Mouse (Mus musculus): ENCODE measurements around the gene Ift20.
A peak's percentile ranks its signal among the peaks of the same experiment; 100 is the strongest.

Gene Ift20

GRCm38 (mm10) chr11:78536080-78536689 is at the start of gene Ift20, which contains the start of gene Tnfaip1:
Gene Ift20, plus strand, starts transcription at chr11:78536361.
Gene Tnfaip1, minus strand, starts transcription at chr11:78536332.
- DNase-seq: peak; percentile 98 to 99

DNA sequence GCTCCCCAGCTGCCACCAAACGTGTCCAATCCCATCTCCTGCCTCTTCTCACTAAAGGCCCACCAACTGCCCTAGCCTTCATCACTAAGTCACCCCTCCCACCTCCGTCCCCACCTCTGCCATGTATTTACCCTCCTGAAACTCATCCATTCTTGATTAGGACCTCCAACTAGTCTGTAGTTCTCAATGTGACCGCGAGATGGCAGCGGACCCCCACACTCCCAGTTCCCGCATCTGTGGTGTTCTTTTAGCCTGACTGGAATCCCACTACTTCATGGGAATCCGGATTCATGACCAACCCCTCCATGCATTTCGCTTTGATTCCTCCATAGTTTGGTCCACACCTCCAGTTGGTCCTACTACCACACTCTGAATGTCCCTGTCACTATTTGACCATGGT is 48.0 kb upstream of the Ift20 start:
- peak; percentile 90 to 93 for DNase-seq

DNA sequence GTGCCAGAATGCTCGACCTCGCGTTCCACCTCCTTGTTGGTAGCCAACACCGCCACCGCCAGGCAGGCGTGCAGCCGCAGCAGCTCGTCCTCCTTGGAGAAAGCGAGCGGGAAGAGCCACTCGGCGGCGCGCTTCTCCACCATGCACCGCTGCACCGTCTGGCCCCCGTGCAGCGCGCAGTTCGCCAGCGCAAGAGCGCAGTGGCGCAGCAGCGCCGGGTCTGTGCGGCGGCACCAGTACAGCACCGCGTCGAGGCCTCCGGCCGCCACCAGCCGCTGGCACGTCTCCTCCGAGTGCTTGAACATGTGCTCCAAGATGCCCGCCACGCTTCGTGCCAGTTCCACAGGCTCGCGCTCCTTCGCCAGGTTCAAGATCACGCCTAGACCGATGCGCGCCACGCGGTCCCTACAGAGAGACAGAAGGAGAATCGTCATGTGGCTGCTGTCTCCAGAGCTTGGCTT is 45.4 kb upstream of the Ift20 start:
- peak; percentile 83 to 84 for DNase-seq

GRCm38 (mm10) chr11:78495904-78496303 is 40.3 kb upstream of the Ift20 start:
- peak in 1 of 2 experiments; percentile 32 for DNase-seq

GRCm38 (mm10) chr11:78497071-78497541 is 39.1 kb upstream of the Ift20 start:
- DNase-seq: peak; percentile 84 to 87

GRCm38 (mm10) chr11:78497544-78498522 is 38.3 kb upstream of the Ift20 start, which contains the start of gene Sarm1:
Gene Sarm1, minus strand, starts transcription at chr11:78497754.
- DNase-seq: peak; percentile 100

DNA sequence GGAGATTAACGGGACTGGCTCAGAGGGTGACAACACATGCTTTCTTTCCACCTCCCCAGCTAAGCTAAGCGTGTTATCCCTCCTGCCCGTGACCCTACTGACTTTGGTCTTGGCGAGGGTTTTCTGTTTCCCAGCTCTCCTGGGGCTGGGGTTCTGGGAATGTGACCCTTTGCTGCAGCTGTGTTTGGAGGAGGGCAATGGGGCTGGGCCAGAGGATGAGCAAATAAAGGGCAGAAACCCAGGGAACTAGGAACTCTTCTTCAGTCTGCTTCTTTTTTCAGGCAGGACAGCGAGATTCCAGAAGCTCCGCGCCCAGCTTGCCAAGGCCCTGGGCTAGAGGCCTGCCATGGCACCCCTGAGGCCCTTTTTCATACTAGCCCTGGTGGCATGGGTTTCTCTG is 37.2 kb upstream of the Ift20 start, which contains the start of gene Vtn:
Vtn (plus strand) TSS at position 88 of the 400 bp plus-strand sequence.
- DNase-seq: no peak

DNA sequence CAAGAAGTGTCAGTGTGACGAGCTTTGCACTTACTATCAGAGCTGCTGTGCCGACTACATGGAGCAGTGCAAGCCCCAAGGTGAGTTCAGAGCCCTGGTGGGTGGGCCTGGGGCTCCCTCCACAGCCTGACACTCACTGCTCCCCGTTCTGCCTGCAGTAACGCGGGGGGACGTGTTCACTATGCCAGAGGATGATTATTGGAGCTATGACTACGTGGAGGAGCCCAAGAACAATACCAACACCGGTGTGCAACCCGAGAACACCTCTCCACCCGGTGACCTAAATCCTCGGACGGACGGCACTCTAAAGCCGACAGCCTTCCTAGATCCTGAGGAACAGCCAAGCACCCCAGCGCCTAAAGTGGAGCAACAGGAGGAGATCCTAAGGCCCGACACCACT is 36.6 kb upstream of the Ift20 start:
- DNase-seq: no peak

DNA sequence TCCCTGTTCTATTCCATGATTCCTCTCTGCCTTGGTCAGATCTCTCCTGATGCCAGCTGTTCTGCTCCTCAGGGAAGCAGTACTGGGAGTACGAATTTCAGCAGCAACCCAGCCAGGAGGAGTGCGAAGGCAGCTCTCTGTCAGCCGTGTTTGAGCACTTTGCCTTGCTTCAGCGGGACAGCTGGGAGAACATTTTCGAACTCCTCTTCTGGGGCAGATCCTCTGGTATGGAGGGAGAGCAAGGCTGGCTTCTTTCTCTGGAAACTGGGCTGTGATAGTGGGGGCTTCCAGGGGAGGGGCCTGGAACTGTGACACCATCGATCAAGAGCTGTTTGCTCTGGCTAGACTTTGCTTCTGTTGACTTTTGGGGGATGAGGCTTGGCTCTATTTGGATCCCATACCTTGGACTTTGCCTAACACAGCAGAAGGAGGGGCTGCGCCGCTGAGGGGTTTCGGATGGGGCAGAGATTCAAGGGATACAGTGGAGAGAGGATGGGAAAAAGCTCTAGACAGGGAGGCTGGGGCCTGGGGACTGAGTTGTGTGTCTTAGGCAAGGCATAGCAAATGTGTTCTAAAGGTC is 35.4 kb upstream of the Ift20 start:
- no peak for DNase-seq

DNA sequence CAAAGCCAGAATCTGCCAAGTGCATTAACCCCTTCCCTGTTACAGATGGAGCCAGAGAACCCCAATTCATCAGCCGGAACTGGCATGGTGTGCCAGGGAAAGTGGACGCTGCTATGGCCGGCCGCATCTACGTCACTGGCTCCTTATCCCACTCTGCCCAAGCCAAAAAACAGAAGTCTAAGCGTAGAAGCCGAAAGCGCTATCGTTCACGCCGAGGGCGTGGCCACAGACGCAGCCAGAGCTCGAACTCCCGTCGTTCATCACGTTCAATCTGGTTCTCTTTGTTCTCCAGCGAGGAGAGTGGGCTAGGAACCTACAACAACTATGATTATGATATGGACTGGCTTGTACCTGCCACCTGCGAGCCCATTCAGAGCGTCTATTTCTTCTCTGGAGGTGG is 34.6 kb upstream of the Ift20 start:
- no peak for DNase-seq

- peak; percentile 92 to 93 for DNase-seq
Measured at GRCm38 (mm10) chr11:78502909-78503650, 33.1 kb upstream of the Ift20 start, which contains the start of gene Sebox. Gene Sebox, plus strand, starts transcription at chr11:78503447.

- no peak for DNase-seq
Measured at GRCm38 (mm10) chr11:78505430-78505829, 30.7 kb upstream of the Ift20 start.

DNA sequence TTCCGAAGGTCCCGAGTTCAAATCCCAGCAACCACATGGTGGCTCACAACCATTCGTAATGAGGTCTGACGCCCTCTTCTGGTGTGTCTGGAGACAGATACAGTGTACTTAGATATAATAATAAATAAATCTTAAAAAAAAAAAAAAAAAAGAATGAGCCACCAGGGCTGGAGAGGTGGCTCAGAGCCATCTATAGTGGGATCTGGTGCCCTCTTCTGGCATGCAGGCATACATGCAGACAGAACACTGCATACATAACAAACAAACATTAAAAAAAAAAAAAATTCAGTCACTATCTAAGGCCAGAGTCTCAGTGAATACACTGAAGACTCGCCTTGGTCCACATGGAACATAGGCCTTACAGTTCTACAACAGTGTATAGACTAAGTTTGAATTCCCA is 27.0 kb upstream of the Ift20 start:
- peak; percentile 75 to 79 for DNase-seq

DNA sequence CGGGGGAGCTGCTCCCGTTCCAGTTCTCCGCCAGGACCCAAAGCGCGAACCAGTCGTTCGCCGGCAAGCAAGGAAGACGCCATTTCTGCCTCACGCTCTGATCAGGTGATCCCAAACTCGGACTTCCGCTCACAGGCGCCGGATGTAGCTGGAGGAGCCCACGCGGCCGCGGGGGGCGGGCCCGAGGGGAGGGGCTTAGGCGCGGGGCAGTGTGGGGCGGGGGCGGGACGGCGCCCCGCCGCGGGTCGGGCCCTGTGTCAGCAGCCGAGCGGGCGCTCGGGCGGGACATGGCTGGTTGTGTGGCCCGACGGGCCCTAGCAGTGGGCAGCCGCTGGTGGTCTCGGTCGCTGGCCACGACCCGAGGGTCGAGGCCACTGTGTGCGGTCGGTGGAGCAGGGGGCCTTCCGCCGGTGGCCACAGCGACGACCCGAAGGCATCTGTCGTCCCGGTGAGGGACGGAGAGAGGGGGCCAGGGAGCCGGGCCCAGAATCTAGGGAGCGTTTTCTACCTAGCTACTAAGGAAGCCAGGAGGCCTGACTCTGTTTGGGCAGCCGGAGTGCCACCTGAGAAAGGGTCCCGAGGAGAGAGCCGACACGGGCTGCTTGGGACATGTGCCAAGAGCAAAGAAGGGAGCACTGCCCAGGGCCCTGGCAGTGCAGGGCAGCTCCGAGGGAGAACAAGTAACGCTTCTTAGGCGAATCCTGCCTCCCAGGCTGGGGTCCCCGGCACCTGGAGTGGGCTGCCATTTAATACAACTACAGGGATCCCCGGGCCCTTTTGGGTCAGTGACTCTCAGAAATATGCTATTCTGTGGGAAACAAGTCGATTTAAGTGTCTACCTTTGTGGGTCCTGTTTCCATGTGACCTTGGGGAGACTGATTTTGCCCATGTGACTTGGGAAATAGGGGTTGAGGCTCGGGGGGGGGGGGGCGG is 23.9 kb upstream of the Ift20 start, which contains the start of the genes Tmem199 and Poldip2:
Tmem199 (minus strand) TSS at position 148 of the 933 bp plus-strand sequence.
Poldip2 (plus strand) TSS at position 169 of the 933 bp plus-strand sequence.
- DNase-seq: peak; percentile 96 to 97

GRCm38 (mm10) chr11:78513106-78513790 is 22.9 kb upstream of the Ift20 start:
- DNase-seq: no peak

- DNase-seq: peak in 1 of 2 experiments; percentile 47
Measured at GRCm38 (mm10) chr11:78515549-78516325, 20.4 kb upstream of the Ift20 start.

DNA sequence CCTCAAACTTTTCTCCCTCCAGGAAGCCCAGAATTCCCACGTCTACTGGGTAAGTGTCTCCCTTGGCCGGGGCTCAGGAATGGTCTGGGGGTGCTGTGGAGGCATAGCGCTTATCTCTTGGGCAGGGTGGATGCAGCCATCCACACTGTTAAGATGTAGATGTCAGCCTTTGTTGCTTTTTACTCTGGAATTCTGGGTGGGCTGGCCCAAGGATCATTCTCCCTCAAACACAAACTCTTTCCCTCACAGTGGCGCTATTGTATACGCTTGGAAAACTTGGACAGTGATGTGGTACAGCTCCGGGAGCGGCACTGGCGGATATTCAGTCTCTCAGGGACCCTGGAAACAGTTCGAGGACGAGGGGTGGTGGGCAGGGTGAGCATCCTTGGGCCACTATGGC is 17.2 kb upstream of the Ift20 start:
- DNase-seq: no peak

- peak in 1 of 2 experiments; percentile 48 for DNase-seq
Measured at GRCm38 (mm10) chr11:78521880-78522279, 14.3 kb upstream of the Ift20 start.

DNA sequence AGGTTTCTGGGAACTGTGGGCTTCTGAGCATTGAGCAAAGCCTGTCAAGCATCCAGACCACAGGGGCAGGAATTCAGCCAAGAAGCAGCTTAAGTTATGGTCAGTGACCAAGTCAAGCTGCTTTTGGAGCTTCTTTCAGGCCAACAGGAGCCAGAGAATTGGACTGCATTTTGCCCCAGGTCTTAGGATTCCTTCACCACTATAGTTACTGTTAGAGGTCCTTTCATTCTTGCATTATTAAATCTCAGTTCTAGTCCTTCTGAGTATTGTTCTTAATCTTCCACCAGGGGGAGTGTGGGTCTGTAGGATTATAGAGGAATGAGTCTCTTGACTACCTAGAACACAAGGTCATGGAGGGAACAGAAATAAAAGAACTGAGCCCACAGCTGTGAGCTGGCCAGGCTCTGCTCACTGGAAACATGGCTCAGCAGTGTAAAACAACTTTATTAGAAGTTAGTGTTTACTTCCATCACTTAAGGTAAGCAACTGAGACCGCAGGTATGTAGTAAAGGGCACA is 13.6 kb upstream of the Ift20 start:
- DNase-seq: peak; percentile 81 to 83
